Mouse (Mus musculus): ENCODE data around the gene Scn4b. TPM values are rescaled to one million over a fixed set of nuclear protein-coding genes. Genes with fewer than 3 reads are reported as not detected.

Gene Scn4b
- polyA plus RNA-seq, 1 experiment, result 0.02 TPM

DNA sequence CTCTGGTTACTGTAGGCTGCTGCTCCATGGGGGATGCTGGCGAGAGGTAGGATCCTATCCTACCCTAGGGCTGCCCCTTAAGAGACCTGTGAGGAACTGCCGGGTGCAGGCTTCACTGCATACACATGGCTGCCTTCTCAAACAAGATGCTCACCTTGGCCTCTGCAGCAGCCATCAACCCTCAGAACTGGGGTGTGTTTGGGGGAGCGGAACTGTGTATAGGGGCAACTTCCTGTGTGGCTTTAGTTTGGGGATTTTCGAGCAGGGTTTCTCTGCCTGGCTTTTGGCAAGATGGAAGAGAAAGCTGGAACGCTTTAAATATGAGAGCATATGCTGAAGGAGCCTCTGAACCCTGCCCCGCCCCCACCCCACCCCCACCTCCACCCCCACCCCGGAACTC lies 11.3 kb upstream of the Scn4b start:
- TF ChIP-seq POLR2A (IDR thresholded peaks at IDR 0.05; ENCODE audit: control insufficient read depth, low read depth, low read length) (no peak), CTCF (IDR thresholded peaks at IDR 0.05; ENCODE audit: control insufficient read depth, insufficient read depth, insufficient replicate concordance, low read depth, low read length) (no peak)
- no peak overlapping the region for H3K27ac ChIP-seq (ENCODE audit: control insufficient read depth, insufficient read depth, low read depth, low read length)
- H3K4me3 ChIP-seq (ENCODE audit: control insufficient read depth, low read depth, low read length), result no peak overlapping the region
- H3K4me1 ChIP-seq (ENCODE audit: control insufficient read depth, insufficient read depth, low read length), result peaks cover 23% of the 10 kb centered on the region
- H3K36me3 ChIP-seq (ENCODE audit: control insufficient read depth, insufficient read depth, low read length), result no peaks in the 10 kb centered on the region
- no peaks in the 10 kb centered on the region for H3K27me3 ChIP-seq (ENCODE audit: control insufficient read depth, insufficient read depth, low read length)

DNA sequence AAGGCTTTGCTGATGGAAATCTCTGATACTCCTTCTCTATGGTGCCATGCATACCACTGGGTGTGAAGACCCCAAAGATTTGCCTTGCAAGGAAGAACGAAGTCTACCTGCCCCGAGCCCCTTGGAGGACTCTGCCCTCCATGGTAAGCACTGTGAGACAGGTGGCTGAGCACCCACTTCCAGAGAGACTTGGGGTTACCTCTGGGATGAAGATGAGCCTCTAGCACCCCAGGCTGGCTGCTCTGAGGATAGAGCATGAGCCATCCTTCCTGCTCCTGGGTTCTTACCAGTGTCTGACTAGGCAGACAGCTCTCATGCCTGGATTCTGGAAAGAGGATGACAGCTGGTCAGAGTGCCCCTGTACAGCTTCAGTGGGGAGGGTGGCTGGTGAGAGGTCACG lies 8.1 kb upstream of the Scn4b start:
- Histone ChIP-seq H3K4me3 (ENCODE audit: control insufficient read depth, low read depth, low read length) (no peak overlapping the region), H3K27me3 (ENCODE audit: control insufficient read depth, insufficient read depth, low read length) (no peaks in the 10 kb centered on the region), H3K27ac (ENCODE audit: control insufficient read depth, insufficient read depth, low read depth, low read length) (no peak overlapping the region), H3K4me1 (ENCODE audit: control insufficient read depth, insufficient read depth, low read length) (peaks cover 23% of the 10 kb centered on the region), H3K36me3 (ENCODE audit: control insufficient read depth, insufficient read depth, low read length) (no peaks in the 10 kb centered on the region)
- TF ChIP-seq POLR2A (IDR thresholded peaks at IDR 0.05; ENCODE audit: control insufficient read depth, low read depth, low read length) (no peak), CTCF (IDR thresholded peaks at IDR 0.05; ENCODE audit: control insufficient read depth, insufficient read depth, insufficient replicate concordance, low read depth, low read length) (no peak)

DNA sequence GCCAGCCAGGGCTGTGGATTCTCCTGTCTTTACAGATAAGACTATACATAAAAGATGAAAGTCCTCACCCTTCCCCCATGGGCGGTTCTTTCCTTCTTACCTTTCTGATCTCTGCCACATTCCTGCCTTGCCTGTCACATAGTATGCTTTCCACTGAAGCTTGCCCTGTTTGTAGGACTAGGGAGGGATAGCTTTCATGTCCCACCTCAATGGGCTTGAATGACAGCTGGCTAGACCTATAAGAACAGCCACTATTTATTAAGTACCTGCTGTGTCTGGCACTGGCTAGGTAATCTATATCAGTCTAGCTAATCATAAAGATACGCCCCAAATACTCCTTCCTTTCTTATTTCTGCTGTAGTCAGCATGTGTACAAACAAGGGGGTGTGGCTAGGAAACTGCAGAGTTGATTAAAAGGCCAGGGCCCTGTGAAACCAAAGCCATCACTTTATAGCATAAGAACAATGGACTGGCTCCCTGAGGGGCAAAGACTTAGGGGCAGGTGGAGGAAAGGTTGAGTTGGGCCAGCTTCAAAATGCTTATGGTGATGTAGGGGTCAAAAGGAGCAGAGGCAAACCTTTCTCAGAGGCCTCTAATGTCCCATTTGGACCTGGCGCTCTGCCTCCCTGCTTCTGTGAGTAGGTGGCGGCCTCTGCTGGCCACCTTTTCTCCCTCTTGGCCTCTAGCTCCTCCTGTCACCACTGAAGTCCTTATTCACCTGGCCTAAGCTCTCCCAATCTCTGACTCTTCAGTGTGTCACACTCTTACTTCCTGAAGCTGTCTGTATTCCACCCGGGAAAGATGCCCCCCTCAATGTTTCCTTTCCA lies 4.5 kb upstream of the Scn4b start:
- no peak overlapping the region for H3K4me3 ChIP-seq (ENCODE audit: control insufficient read depth, low read depth, low read length)
- peaks cover 3% of the 10 kb centered on the region; the same call in 1 of the 2 replicates for H3K4me1 ChIP-seq (ENCODE audit: control insufficient read depth, insufficient read depth, low read length)
- no peak overlapping the region for H3K27ac ChIP-seq (ENCODE audit: control insufficient read depth, insufficient read depth, low read depth, low read length)
- no peaks in the 10 kb centered on the region for H3K36me3 ChIP-seq (ENCODE audit: control insufficient read depth, insufficient read depth, low read length)
- peaks cover 3% of the 10 kb centered on the region; the same call in 1 of the 2 replicates for H3K27me3 ChIP-seq (ENCODE audit: control insufficient read depth, insufficient read depth, low read length)
- peak; percentile 51; the same call in 1 of the 2 replicates for TF ChIP-seq CTCF (IDR thresholded peaks at IDR 0.05; ENCODE audit: control insufficient read depth, insufficient read depth, insufficient replicate concordance, low read depth, low read length)
- TF ChIP-seq POLR2A (IDR thresholded peaks at IDR 0.05; ENCODE audit: control insufficient read depth, low read depth, low read length), result no peak

DNA sequence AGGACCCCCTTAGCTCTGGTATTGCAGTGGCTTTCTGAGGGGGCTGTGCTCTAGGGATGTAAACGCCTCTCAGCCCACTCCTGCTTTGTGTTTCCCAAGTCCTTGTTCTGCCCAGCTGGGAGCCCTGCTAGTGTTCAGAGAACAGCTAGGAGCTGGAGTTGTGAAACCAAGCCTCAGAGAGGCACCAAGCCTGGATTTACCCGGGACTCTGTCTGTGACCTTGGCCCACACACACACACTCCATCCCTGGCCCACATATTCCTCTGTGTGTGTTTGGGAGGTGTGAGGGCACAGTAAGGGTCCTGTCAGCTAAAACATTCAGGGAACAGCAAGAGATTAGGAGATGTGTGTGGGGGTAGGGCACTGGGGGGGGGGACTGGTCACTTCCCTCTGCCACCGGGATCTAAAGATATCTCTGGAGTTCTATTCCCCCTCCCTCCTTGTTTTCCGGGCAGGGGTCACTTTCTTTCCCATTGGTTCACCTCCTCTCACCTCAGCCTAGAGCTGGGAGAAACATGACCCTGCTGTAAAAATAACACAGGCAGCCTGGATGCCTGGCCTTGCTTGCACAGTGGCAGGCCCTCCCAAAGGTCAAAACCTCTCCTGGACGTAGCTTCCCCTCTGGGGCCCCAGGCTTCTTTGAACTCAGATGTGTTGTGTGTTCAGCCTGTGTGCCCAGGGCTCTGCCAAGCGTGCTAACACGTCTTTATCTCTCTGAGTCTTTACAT lies 1.6 kb upstream of the Scn4b start:
- Histone ChIP-seq H3K4me3 (ENCODE audit: control insufficient read depth, low read depth, low read length) (no peak overlapping the region), H3K27ac (ENCODE audit: control insufficient read depth, insufficient read depth, low read depth, low read length) (no peak overlapping the region), H3K4me1 (ENCODE audit: control insufficient read depth, insufficient read depth, low read length) (peaks cover 3% of the 10 kb centered on the region; the same call in 1 of the 2 replicates), H3K36me3 (ENCODE audit: control insufficient read depth, insufficient read depth, low read length) (no peaks in the 10 kb centered on the region), H3K27me3 (ENCODE audit: control insufficient read depth, insufficient read depth, low read length) (peaks cover 6% of the 10 kb centered on the region; the same call in 1 of the 2 replicates)
- TF ChIP-seq POLR2A (IDR thresholded peaks at IDR 0.05; ENCODE audit: control insufficient read depth, low read depth, low read length) (no peak), CTCF (IDR thresholded peaks at IDR 0.05; ENCODE audit: control insufficient read depth, insufficient read depth, insufficient replicate concordance, low read depth, low read length) (no peak)

DNA sequence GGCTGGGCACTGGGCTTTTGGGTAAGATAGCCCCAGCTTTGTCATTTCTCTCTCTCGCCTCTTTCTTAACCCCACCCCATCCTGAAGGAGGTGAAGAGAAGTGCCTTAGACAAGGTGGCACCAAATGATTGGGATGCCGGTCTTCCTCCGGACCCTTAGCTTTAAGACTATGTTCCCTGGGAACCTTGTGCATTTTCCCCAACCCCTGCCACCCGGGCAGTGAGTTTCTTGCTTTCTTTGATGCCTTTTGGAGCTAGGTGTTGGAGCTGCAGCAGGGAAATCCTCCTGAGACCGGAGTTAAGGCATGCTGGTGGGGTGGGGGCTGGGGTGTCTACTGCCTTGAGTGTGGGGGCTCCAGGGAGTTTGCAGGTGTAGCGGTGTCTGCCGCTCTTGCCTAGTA lies 887 bp downstream of the Scn4b start:
- H3K27me3 ChIP-seq (ENCODE audit: control insufficient read depth, insufficient read depth, low read length), result peaks cover 6% of the 10 kb centered on the region; the same call in 1 of the 2 replicates
- H3K4me3 ChIP-seq (ENCODE audit: control insufficient read depth, low read depth, low read length), result no peak overlapping the region
- no peak for TF ChIP-seq POLR2A (IDR thresholded peaks at IDR 0.05; ENCODE audit: control insufficient read depth, low read depth, low read length)
- no peak for TF ChIP-seq CTCF (IDR thresholded peaks at IDR 0.05; ENCODE audit: control insufficient read depth, insufficient read depth, insufficient replicate concordance, low read depth, low read length)
- peaks cover 3% of the 10 kb centered on the region; the same call in 1 of the 2 replicates for H3K4me1 ChIP-seq (ENCODE audit: control insufficient read depth, insufficient read depth, low read length)
- H3K36me3 ChIP-seq (ENCODE audit: control insufficient read depth, insufficient read depth, low read length), result no peaks in the 10 kb centered on the region
- no peak overlapping the region for H3K27ac ChIP-seq (ENCODE audit: control insufficient read depth, insufficient read depth, low read depth, low read length)

DNA sequence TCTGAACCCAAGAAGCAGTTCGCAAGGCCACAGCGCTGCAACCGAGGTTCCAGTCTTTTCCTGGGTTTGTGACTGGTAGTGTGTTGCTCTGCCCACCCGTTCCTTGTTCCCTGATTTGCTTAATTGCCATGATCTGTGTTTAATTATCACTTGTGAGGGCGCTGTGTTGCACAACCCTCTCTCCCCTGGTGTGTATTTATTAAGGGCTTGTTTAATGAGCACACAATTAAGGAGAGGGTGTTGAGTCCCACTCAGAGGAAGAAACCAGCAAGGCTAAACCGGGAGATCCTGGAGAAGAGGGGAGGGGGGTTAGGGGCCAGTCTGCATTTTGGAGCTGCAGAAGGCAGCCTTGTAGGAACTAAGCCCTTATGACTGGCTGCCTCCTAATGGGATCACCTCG lies 2.8 kb downstream of the Scn4b start:
- H3K4me1 ChIP-seq (ENCODE audit: control insufficient read depth, insufficient read depth, low read length), result peaks cover 4% of the 10 kb centered on the region; the same call in 1 of the 2 replicates

DNA sequence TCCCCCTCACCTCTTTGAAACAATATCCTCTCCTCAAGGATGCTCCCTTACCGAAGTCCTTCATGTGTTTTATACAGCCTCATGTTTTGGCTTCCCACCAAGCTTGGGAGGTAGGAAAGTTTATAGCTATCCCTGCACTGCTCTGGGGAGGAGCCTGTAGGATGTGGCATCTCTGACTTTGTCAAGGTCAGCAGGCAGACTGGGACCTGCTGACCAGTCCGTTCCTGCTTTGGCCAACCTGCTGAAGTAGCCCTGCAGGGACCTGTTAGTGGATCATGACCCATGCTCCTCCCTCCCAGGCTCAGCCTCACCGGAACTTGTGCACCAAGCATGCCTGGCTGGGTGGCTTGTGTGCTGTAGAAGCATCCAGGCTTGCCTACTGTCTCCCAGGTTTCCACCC lies 4.5 kb downstream of the Scn4b start:
- H3K4me1 ChIP-seq (ENCODE audit: control insufficient read depth, insufficient read depth, low read length), result peaks cover 5% of the 10 kb centered on the region; the same call in 1 of the 2 replicates
- H3K27me3 ChIP-seq (ENCODE audit: control insufficient read depth, insufficient read depth, low read length), result peaks cover 6% of the 10 kb centered on the region; the same call in 1 of the 2 replicates
- no peak overlapping the region for H3K4me3 ChIP-seq (ENCODE audit: control insufficient read depth, low read depth, low read length)
- TF ChIP-seq CTCF (IDR thresholded peaks at IDR 0.05; ENCODE audit: control insufficient read depth, insufficient read depth, insufficient replicate concordance, low read depth, low read length) (no peak), POLR2A (IDR thresholded peaks at IDR 0.05; ENCODE audit: control insufficient read depth, low read depth, low read length) (no peak)
- H3K27ac ChIP-seq (ENCODE audit: control insufficient read depth, insufficient read depth, low read depth, low read length), result no peak overlapping the region
- H3K36me3 ChIP-seq (ENCODE audit: control insufficient read depth, insufficient read depth, low read length), result no peaks in the 10 kb centered on the region

More for the DNA sequence above, 2.8 kb downstream of the Scn4b start:
- H3K4me3 ChIP-seq (ENCODE audit: control insufficient read depth, low read depth, low read length), result no peak overlapping the region
- H3K27ac ChIP-seq (ENCODE audit: control insufficient read depth, insufficient read depth, low read depth, low read length), result no peak overlapping the region
- no peaks in the 10 kb centered on the region for H3K36me3 ChIP-seq (ENCODE audit: control insufficient read depth, insufficient read depth, low read length)
- peaks cover 6% of the 10 kb centered on the region; the same call in 1 of the 2 replicates for H3K27me3 ChIP-seq (ENCODE audit: control insufficient read depth, insufficient read depth, low read length)
- no peak for TF ChIP-seq CTCF (IDR thresholded peaks at IDR 0.05; ENCODE audit: control insufficient read depth, insufficient read depth, insufficient replicate concordance, low read depth, low read length)
- TF ChIP-seq POLR2A (IDR thresholded peaks at IDR 0.05; ENCODE audit: control insufficient read depth, low read depth, low read length), result no peak
